Mouse (Mus musculus) MEL (cell line): ENCODE data around the gene Gabarapl1. TPM values are rescaled to one million over a fixed set of nuclear protein-coding genes. Genes with fewer than 3 reads are reported as not detected.

Source experiments
- DNase-seq: peaks from one replicate; pipeline ENCODE4 v3.0.0; 2011; ENCODE audit warnings: low read depth, low spot score
- H3K27ac ChIP-seq: 2 replicates; pipeline ENCODE4 v1.5.1; 2012; ENCODE audit warnings: low read depth, mild to moderate bottlenecking, control low read depth, low read length, moderate library complexity; ENCODE audit not compliant: control insufficient read depth
- H3K27me3 ChIP-seq, 2 experiments: fragments of 150-350 bp in 1 of 2; sonication (generic) in 1 of 2; 2 replicates each; pipeline ENCODE4 v1.6.1; 2012; ENCODE audit warnings: low read length in 2 of 2, mild to moderate bottlenecking in 2 of 2, improper control_type of control experiment in 1 of 2, moderate library complexity in 1 of 2; ENCODE audit not compliant: insufficient read depth in 2 of 2, control insufficient read depth in 1 of 2
- H3K36me3 ChIP-seq, 2 experiments: 2 replicates each; pipeline ENCODE4 v1.6.1; 2012 to 2014; ENCODE audit warnings: low read length in 2 of 2, improper control_type of control experiment in 1 of 2, inconsistent platforms in 1 of 2, mild to moderate bottlenecking in 1 of 2; ENCODE audit not compliant: insufficient read depth in 2 of 2, control insufficient read depth in 1 of 2
- H3K4me1 ChIP-seq, 2 experiments: fragments of 150-350 bp in 1 of 2; sonication (generic) in 1 of 2; 2 replicates each; pipeline ENCODE4 v1.6.1; 2012; ENCODE audit warnings: low read length in 2 of 2, improper control_type of control experiment in 1 of 2, mild to moderate bottlenecking in 1 of 2; ENCODE audit not compliant: insufficient read depth in 2 of 2, control insufficient read depth in 1 of 2
- H3K4me3 ChIP-seq, 2 experiments: fragments of 150-350 bp in 1 of 2; sonication (generic) in 1 of 2; 2 replicates each; pipeline ENCODE4 v1.5.1; 2012; ENCODE audit warnings: low read depth in 2 of 2, low read length in 2 of 2, mild to moderate bottlenecking in 2 of 2, moderate library complexity in 2 of 2, control low read depth in 1 of 2, improper control_type of control experiment in 1 of 2; ENCODE audit not compliant: control insufficient read depth in 1 of 2, insufficient read depth in 1 of 2
- H3K79me2 ChIP-seq: 2 replicates; pipeline ENCODE4 v1.6.1; 2012; ENCODE audit warnings: mild to moderate bottlenecking, low read length, moderate library complexity; ENCODE audit not compliant: control insufficient read depth, poor library complexity, insufficient read depth
- H3K9ac ChIP-seq: 2 replicates; pipeline ENCODE4 v1.6.1; 2012; ENCODE audit warnings: low read depth, mild to moderate bottlenecking, control low read depth, low read length, moderate library complexity; ENCODE audit not compliant: control insufficient read depth, poor library complexity, severe bottlenecking
- H3K9me3 ChIP-seq: fragments of 150-350 bp; sonication (generic); replicated peaks from 2 replicates; pipeline ENCODE4 v1.6.1; 2012; ENCODE audit warnings: mild to moderate bottlenecking, low read length, improper control_type of control experiment, moderate library complexity; ENCODE audit not compliant: insufficient read depth
- BHLHE40 ChIP-seq: IDR thresholded peaks from 2 replicates; pipeline ENCODE4 v1.6.1; 2012; ENCODE audit warnings: low read depth, mild to moderate bottlenecking, inconsistent platforms, low read length, improper control_type of control experiment, borderline replicate concordance
- CHD2 ChIP-seq: IDR thresholded peaks from 2 replicates; pipeline ENCODE4 v1.6.1; 2011; ENCODE audit warnings: low read length, improper control_type of control experiment
- CTCF ChIP-seq, 3 experiments: IDR thresholded peaks in 2 of 3; conservative IDR thresholded peaks in 1 of 3; 2 replicates each; pipeline ENCODE4 v1.5.1; 2011 to 2012; ENCODE audit warnings: low read length in 3 of 3, low read depth in 2 of 3, mild to moderate bottlenecking in 2 of 3, improper control_type of control experiment in 1 of 3, inconsistent platforms in 1 of 3, mixed read lengths in 1 of 3, moderate library complexity in 1 of 3; ENCODE audit not compliant: control insufficient read depth in 1 of 3, insufficient read depth in 1 of 3, poor library complexity in 1 of 3, severe bottlenecking in 1 of 3
- E2F4 ChIP-seq: IDR thresholded peaks from 2 replicates; pipeline ENCODE4 v1.6.1; 2011; ENCODE audit warnings: low read depth, low read length, improper control_type of control experiment, borderline replicate concordance
- ELF1 ChIP-seq: IDR thresholded peaks from 2 replicates; pipeline ENCODE4 v1.6.1; 2014; ENCODE audit warnings: low read depth, mild to moderate bottlenecking, inconsistent platforms, low read length, improper control_type of control experiment, moderate library complexity
- ETS1 ChIP-seq: IDR thresholded peaks from 2 replicates; pipeline ENCODE4 v1.6.1; 2012; ENCODE audit warnings: low read depth, mild to moderate bottlenecking, inconsistent platforms, low read length, improper control_type of control experiment, moderate library complexity
- GABPA ChIP-seq: IDR thresholded peaks from 2 replicates; pipeline ENCODE4 v1.6.1; 2012; ENCODE audit warnings: low read depth, mild to moderate bottlenecking, inconsistent platforms, low read length, improper control_type of control experiment, moderate library complexity
- GATA1 ChIP-seq: IDR thresholded peaks from 2 replicates; pipeline ENCODE4 v1.6.1; 2011; ENCODE audit warnings: low read depth, low read length, improper control_type of control experiment
- HCFC1 ChIP-seq: IDR thresholded peaks from 2 replicates; pipeline ENCODE4 v1.6.1; 2012; ENCODE audit warnings: low read depth, mild to moderate bottlenecking, inconsistent platforms, low read length, improper control_type of control experiment, moderate library complexity
- KAT2A ChIP-seq: conservative IDR thresholded peaks from 2 replicates; pipeline ENCODE4 v1.6.1; 2012; ENCODE audit warnings: low read depth, low read length, improper control_type of control experiment, inconsistent platforms
- MAFK ChIP-seq: IDR thresholded peaks from 2 replicates; pipeline ENCODE4 v1.6.1; 2011; ENCODE audit warnings: low read depth, mild to moderate bottlenecking, low read length, improper control_type of control experiment, borderline replicate concordance
- MAX ChIP-seq: IDR thresholded peaks from 2 replicates; pipeline ENCODE4 v1.6.1; 2011; ENCODE audit warnings: low read length, improper control_type of control experiment
- MAZ ChIP-seq: IDR thresholded peaks from 2 replicates; pipeline ENCODE4 v1.6.1; 2012; ENCODE audit warnings: low read depth, mild to moderate bottlenecking, inconsistent platforms, low read length, improper control_type of control experiment
- MYB ChIP-seq: IDR thresholded peaks from 2 replicates; pipeline ENCODE4 v1.6.1; 2011; ENCODE audit warnings: mild to moderate bottlenecking, low read depth, low read length, improper control_type of control experiment
- MYC ChIP-seq: IDR thresholded peaks from 2 replicates; pipeline ENCODE4 v1.6.1; 2011; ENCODE audit warnings: low read depth, mild to moderate bottlenecking, low read length, improper control_type of control experiment, moderate library complexity
- NELFE ChIP-seq: IDR thresholded peaks from 2 replicates; pipeline ENCODE4 v1.6.1; 2011; ENCODE audit warnings: low read depth, low read length, improper control_type of control experiment
- POLR2A ChIP-seq, 2 experiments: IDR thresholded peaks; 2 replicates each; pipeline ENCODE4 v1.6.1; 2011 to 2012; ENCODE audit warnings: low read length in 2 of 2, mild to moderate bottlenecking in 2 of 2, control low read depth in 1 of 2, improper control_type of control experiment in 1 of 2, low read depth in 1 of 2, moderate library complexity in 1 of 2; ENCODE audit not compliant: control insufficient read depth in 1 of 2, insufficient read depth in 1 of 2, poor library complexity in 1 of 2
- POLR2AphosphoS2 ChIP-seq: IDR thresholded peaks from 2 replicates; pipeline ENCODE4 v1.6.1; 2011; ENCODE audit warnings: low read length, improper control_type of control experiment
- POLR2AphosphoS5 ChIP-seq: IDR thresholded peaks from 2 replicates; pipeline ENCODE4 v1.6.1; 2012; ENCODE audit warnings: low read depth, borderline replicate concordance, mild to moderate bottlenecking, inconsistent platforms, low read length, moderate library complexity, mixed read lengths
- RAD21 ChIP-seq: IDR thresholded peaks from 2 replicates; pipeline ENCODE4 v1.6.1; 2011; ENCODE audit warnings: mild to moderate bottlenecking, low read depth, low read length, improper control_type of control experiment
- SIN3A ChIP-seq: IDR thresholded peaks from 2 replicates; pipeline ENCODE4 v1.6.1; 2012; ENCODE audit warnings: low read length, improper control_type of control experiment, inconsistent platforms
- SMC3 ChIP-seq: IDR thresholded peaks from 2 replicates; pipeline ENCODE4 v1.6.1; 2011; ENCODE audit warnings: low read depth, low read length, improper control_type of control experiment
- TAL1 ChIP-seq: IDR thresholded peaks from 2 replicates; pipeline ENCODE4 v1.6.1; 2012; ENCODE audit warnings: mild to moderate bottlenecking, inconsistent platforms, low read length, moderate library complexity, mixed read lengths
- TBP ChIP-seq: IDR thresholded peaks from 2 replicates; pipeline ENCODE4 v1.8.0; 2011; ENCODE audit warnings: low read depth, low read length, improper control_type of control experiment
- UBTF ChIP-seq: IDR thresholded peaks from 2 replicates; pipeline ENCODE4 v1.6.1; 2012; ENCODE audit warnings: low read depth, mild to moderate bottlenecking, inconsistent platforms, low read length, improper control_type of control experiment, moderate library complexity, borderline replicate concordance; ENCODE audit not compliant: insufficient read depth
- USF1 ChIP-seq: IDR thresholded peaks from 2 replicates; pipeline ENCODE4 v1.6.1; 2014; ENCODE audit warnings: low read depth, mild to moderate bottlenecking, inconsistent platforms, low read length, improper control_type of control experiment, moderate library complexity
- USF2 ChIP-seq, 2 experiments: IDR thresholded peaks; 2 replicates each; pipeline ENCODE4 v1.6.1; 2011 to 2012; ENCODE audit warnings: improper control_type of control experiment in 2 of 2, low read length in 2 of 2, borderline replicate concordance in 1 of 2, inconsistent platforms in 1 of 2, low read depth in 1 of 2, mild to moderate bottlenecking in 1 of 2; ENCODE audit not compliant: insufficient read depth in 1 of 2
- ZKSCAN1 ChIP-seq: IDR thresholded peaks from 2 replicates; pipeline ENCODE4 v1.6.1; 2012; ENCODE audit warnings: low read depth, mild to moderate bottlenecking, inconsistent platforms, low read length, improper control_type of control experiment, moderate library complexity
- ZMIZ1 ChIP-seq: IDR thresholded peaks from 2 replicates; pipeline ENCODE4 v1.6.1; 2012; ENCODE audit warnings: low read depth, mild to moderate bottlenecking, inconsistent platforms, low read length, improper control_type of control experiment, moderate library complexity
- polyA plus RNA-seq, 2 experiments: library from polyadenylated mRNA; stranded (reverse) in 1 of 2; unstranded in 1 of 2; fragments of >175 nt in 1 of 2; fragments of >200 nt in 1 of 2; gene quantifications; 2 replicates each; pipeline versions ENCODE4 v1.2.1 to v1.2.4; 2012; ENCODE audit warnings: low replicate concordance in 2 of 2, low read depth in 1 of 2; ENCODE audit not compliant: insufficient read length in 2 of 2, insufficient read depth in 1 of 2, missing spikeins in 1 of 2
- total RNA-seq: library from RNA; depleted of rRNA; stranded (reverse); fragments of 300-350 nt; gene quantifications from 2 replicates; pipeline ENCODE4 v1.2.3, GENCODE M21; 2012

Gabarapl1 gene
- total and polyA plus RNA-seq, 3 experiments = 61.3 to 99.5 TPM; not detected in 1

- H3K27ac ChIP-seq = no peak overlapping the region
- no peaks in the 10 kb centered on the region for H3K36me3 ChIP-seq
- H3K9me3 ChIP-seq = no peaks in the 10 kb centered on the region
- DNase-seq = no peak
- no peaks in the 10 kb centered on the region for H3K79me2 ChIP-seq
- no peaks in the 10 kb centered on the region for H3K27me3 ChIP-seq
- no peaks in the 10 kb centered on the region for H3K4me1 ChIP-seq
- no peak for TF ChIP-seq MYC
- no peak for TF ChIP-seq USF1
- no peak for TF ChIP-seq MYB
- TF ChIP-seq MAX = no peak
- TF ChIP-seq HCFC1 = no peak
- TF ChIP-seq ELF1 = no peak
- no peak for TF ChIP-seq KAT2A
- TF ChIP-seq MAFK = no peak
- TF ChIP-seq GABPA = no peak
- TF ChIP-seq POLR2A (IDR thresholded peaks at IDR 0.05; ENCODE audit: control insufficient read depth in 1 of 2, insufficient read depth in 1 of 2, low read depth in 1 of 2, low read length in 2 of 2, poor library complexity in 1 of 2) = no peak
- no peak for TF ChIP-seq POLR2AphosphoS2
- TF ChIP-seq TBP = no peak
- no peak overlapping the region for H3K4me3 ChIP-seq
- H3K9ac ChIP-seq = no peak overlapping the region
Measured at GRCm38 (mm10) chr6:129494924-129495323, 38.0 kb upstream of the Gabarapl1 start.

DNA sequence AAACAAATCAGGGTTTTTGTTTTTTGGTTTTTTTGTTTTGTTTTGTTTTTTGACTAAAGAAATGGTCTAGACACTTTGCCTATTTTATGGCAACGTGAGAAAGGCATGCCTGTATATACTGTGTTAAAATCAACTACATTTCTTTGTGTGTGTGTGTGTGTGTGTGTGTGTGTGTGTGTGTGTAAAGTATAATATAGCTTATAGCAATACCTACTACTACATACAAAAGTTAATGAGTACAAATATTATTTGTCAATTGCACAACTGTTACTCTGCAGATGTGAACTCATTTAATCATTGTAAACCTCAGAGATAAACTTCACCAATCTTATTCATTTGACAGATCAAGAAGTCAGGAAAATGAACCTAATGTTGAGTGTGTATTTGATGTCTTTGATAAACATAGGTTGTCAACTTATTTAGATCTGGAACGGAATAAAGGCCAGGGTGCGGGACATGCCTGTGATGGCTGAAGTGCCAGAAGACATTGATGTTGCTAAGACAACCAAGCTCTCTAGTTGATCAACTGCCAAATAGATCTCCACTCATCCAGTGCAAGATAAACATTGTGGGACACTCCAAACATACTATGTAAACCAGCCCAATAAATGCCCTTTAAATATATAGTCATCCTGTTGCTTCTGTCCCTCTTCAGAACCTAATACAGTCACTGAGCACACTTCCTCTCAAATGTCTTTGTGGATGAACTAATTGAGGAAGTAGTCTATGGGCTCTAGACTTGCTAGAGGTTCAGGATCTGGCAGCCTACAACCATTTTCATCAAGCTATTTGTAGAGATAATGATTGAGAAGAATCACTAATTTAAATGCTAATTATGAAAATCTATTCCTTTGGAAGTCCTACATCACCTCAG lies 35.4 kb upstream of the Gabarapl1 start:
- Histone ChIP-seq H3K36me3 (no peaks in the 10 kb centered on the region), H3K9me3 (no peaks in the 10 kb centered on the region), H3K4me3 (no peak overlapping the region), H3K27me3 (no peaks in the 10 kb centered on the region), H3K4me1 (no peaks in the 10 kb centered on the region), H3K9ac (no peak overlapping the region), H3K79me2 (no peaks in the 10 kb centered on the region), H3K27ac (no peak overlapping the region)
- TF ChIP-seq ETS1 (no peak), CHD2 (no peak), ZMIZ1 (no peak), USF2 (IDR thresholded peaks at IDR 0.05; ENCODE audit: borderline replicate concordance in 1 of 2, insufficient read depth in 1 of 2, low read depth in 1 of 2, low read length in 2 of 2) (no peak), RAD21 (no peak), USF1 (no peak), SIN3A (no peak), UBTF (no peak), NELFE (no peak), SMC3 (no peak), MAFK (no peak), TAL1 (no peak), MYC (no peak), BHLHE40 (no peak), MAZ (no peak), POLR2AphosphoS5 (no peak), CTCF (IDR thresholded peaks at IDR 0.05 in 2 of 3, conservative IDR thresholded peaks at IDR 0.05 in 1 of 3; ENCODE audit: control insufficient read depth in 1 of 3, insufficient read depth in 1 of 3, low read depth in 2 of 3, low read length in 3 of 3, poor library complexity in 1 of 3, severe bottlenecking in 1 of 3) (no peak), ZKSCAN1 (no peak), GATA1 (no peak), E2F4 (no peak)
- peak; percentile 30 for DNase-seq
